Mouse (Mus musculus): ENCODE measurements around the gene Fam90a1b. TPM values are rescaled to one million over a fixed set of nuclear protein-coding genes. Genes with fewer than 3 reads are reported as not detected.
"Not testable (repeated sequence)": the region's sequence is repeated elsewhere in the genome, so short reads cannot be mapped to it uniquely, and the experiment has no call there.

Gene Fam90a1b
- polyA plus RNA-seq (2014; fragmentation: Nextera tagmentation; extraction: Ambion mirVana), result 0.15 TPM in 1 of 2 replicates, not detected in the other

DNA sequence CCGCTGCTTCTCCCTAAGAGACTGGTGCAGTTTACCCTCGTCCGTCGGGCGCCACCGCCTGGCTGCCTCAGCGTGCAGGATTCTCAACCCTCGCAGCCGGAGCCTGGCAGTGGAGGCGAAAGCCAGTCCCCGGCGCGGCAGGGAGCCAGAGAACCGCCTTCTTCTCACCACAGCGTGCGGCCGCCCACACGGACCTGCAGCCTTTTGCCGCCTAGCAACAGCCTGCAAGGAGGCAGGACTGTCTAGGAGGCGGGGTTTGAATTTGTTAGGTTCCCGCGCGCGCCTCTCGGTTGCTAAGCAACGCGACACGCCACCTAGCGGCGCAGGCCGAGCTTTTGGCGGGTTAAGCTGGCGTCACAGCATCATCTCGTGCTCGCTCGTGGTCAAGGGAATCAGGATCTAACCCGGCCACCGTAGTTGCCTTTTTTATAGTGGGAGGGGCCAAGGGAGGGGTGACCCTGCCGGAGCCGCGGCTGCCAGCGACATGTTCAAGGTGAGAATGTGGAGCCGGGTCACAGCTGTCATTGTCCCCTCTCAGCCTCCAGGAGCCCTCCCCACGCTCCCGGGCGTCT is at the start of gene Fam90a1b, which contains the start of gene Apoo:
Gene Fam90a1b (minus strand): TSS at position 108 of the 572 bp plus-strand sequence.
Gene Apoo (plus strand): TSS at position 448 of the 572 bp plus-strand sequence.
- WGBS, result 17% methylated on average over 46 of the region's 46 CpGs
- ATAC-seq (replicated peaks; ENCODE audit: low FRiP score) (peak; percentile 99), DNase-seq (ENCODE audit: low spot score) (peak; percentile 97)
- Histone ChIP-seq H3K27me3 (ENCODE audit: control insufficient read depth, insufficient read depth, low read length) (peaks cover 32% of the 10 kb centered on the region), H3K9ac (ENCODE audit: low read length) (peak within 1 kb of the TSS; percentile 60), H3K36me3 (ENCODE audit: control insufficient read depth, insufficient read depth, low read length) (no peaks in the 10 kb centered on the region), H3K4me1 (replicated peaks; ENCODE audit: control insufficient read depth, insufficient read depth, low read length) (no peaks in the 10 kb centered on the region), H3K27ac (ENCODE audit: low read depth, low read length) (peak within 1 kb of the TSS; percentile 27; the same call in 1 of the 2 replicates), H3K4me3 (ENCODE audit: low read depth, low read length) (peak within 1 kb of the TSS; percentile 52), H3K4me2 (ENCODE audit: low read depth, low read length, severe bottlenecking) (peak within 1 kb of the TSS; percentile 45), H3K9me3 (ENCODE audit: control insufficient read depth, low read length) (no peaks in the 10 kb centered on the region)

DNA sequence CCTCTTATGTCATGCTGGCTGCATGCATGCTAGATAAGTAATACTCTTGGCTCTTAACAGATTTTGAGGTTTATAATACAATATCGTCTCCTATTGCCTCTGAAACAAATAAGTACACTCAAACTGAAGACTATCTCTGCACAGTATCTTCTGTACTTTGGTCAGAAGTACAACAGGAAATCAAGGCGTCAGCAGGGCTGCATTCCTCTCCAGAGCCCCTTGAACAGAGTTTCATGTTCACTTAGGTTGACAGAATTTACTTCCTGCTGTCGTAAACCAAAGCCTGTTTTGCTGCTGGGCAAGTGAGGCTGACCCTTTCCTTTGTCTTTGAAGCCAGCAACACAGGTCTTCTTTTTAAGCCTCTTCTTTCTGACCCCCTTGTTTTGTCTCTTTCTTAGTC is 42.4 kb upstream of the Fam90a1b start:
- H3K27ac ChIP-seq (ENCODE audit: low read depth, low read length), result no peak overlapping the region
- ATAC-seq (replicated peaks; ENCODE audit: low FRiP score) (no peak), DNase-seq (ENCODE audit: low spot score) (no peak)
- H3K36me3 ChIP-seq (ENCODE audit: control insufficient read depth, insufficient read depth, low read length), result no peaks in the 10 kb centered on the region
- no peak overlapping the region for H3K9ac ChIP-seq (ENCODE audit: low read length)
- no peaks in the 10 kb centered on the region; the same call in 1 of the 2 replicates for H3K27me3 ChIP-seq (ENCODE audit: control insufficient read depth, insufficient read depth, low read length)
- H3K9me3 ChIP-seq (ENCODE audit: control insufficient read depth, low read length), result no peaks in the 10 kb centered on the region
- H3K4me2 ChIP-seq (ENCODE audit: low read depth, low read length, severe bottlenecking), result no peak overlapping the region
- H3K4me1 ChIP-seq (replicated peaks; ENCODE audit: control insufficient read depth, insufficient read depth, low read length), result no peaks in the 10 kb centered on the region
- H3K4me3 ChIP-seq (ENCODE audit: low read depth, low read length), result no peak overlapping the region
- 55% methylated on average over 3 of the region's 3 CpGs for WGBS

DNA sequence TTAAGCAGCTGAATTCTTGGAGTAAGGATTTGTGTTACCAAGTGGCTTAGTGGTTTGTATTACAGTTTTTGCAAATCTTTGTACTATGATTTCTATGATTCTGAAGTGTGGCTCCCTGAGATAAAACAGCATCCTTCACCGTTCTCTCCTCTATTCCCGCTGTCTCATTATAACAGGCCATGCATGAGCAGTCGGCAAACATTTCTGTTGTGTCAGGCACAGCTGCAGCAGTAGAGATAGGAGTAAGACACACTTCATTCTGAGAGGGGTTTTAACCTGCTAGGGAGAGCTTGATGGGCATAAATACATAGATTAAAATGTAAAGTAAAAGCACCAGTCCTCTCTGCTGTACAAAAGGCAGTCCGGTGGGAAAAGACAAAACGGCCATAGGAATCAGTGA is 12.2 kb upstream of the Fam90a1b start:
- Histone ChIP-seq H3K27ac (ENCODE audit: low read depth, low read length) (no peak overlapping the region), H3K4me3 (ENCODE audit: low read depth, low read length) (no peak overlapping the region), H3K36me3 (ENCODE audit: control insufficient read depth, insufficient read depth, low read length) (no peaks in the 10 kb centered on the region), H3K27me3 (ENCODE audit: control insufficient read depth, insufficient read depth, low read length) (peaks cover 16% of the 10 kb centered on the region), H3K4me2 (ENCODE audit: low read depth, low read length, severe bottlenecking) (no peak overlapping the region), H3K4me1 (replicated peaks; ENCODE audit: control insufficient read depth, insufficient read depth, low read length) (no peaks in the 10 kb centered on the region), H3K9ac (ENCODE audit: low read length) (no peak overlapping the region), H3K9me3 (ENCODE audit: control insufficient read depth, low read length) (no peaks in the 10 kb centered on the region)
- 70% methylated on average over 5 of the region's 5 CpGs for WGBS
- DNase-seq (ENCODE audit: low spot score), result no peak
- no peak for ATAC-seq (replicated peaks; ENCODE audit: low FRiP score)

DNA sequence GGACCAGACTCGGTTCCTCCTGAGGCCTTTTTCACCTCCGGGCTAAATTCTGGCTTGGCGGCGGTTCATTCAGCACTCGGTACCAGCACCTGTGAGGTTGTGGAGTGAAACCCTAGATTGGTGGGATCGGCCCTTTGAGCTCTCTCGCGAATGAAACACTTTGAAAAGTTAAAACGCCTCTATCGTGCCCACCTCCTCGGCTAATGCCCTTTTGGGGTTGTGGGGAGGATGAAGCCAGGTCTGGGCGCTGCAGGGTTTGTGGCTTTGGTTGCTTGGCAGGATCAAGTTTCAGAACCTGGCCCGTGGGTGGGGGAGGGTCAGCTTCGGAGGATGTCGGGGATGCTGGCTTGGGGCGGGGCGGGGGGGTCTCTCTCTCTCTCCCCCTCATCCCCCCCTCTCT is 671 bp upstream of the Fam90a1b start:
- H3K36me3 ChIP-seq (ENCODE audit: control insufficient read depth, insufficient read depth, low read length), result no peaks in the 10 kb centered on the region
- H3K27ac ChIP-seq (ENCODE audit: low read depth, low read length), result peak overlapping the region; percentile 27; the same call in 1 of the 2 replicates
- peak overlapping the region; percentile 40 for H3K4me2 ChIP-seq (ENCODE audit: low read depth, low read length, severe bottlenecking)
- H3K27me3 ChIP-seq (ENCODE audit: control insufficient read depth, insufficient read depth, low read length), result peaks cover 32% of the 10 kb centered on the region
- no peaks in the 10 kb centered on the region for H3K9me3 ChIP-seq (ENCODE audit: control insufficient read depth, low read length)
- no peaks in the 10 kb centered on the region for H3K4me1 ChIP-seq (replicated peaks; ENCODE audit: control insufficient read depth, insufficient read depth, low read length)
- DNase-seq (ENCODE audit: low spot score) (peak; percentile 66), ATAC-seq (replicated peaks; ENCODE audit: low FRiP score) (peak; percentile 40; the same call in 1 of the 2 replicates)
- peak overlapping the region; percentile 60 for H3K9ac ChIP-seq (ENCODE audit: low read length)
- 23% methylated on average over 17 of the region's 17 CpGs for WGBS
- peak overlapping the region; percentile 52 for H3K4me3 ChIP-seq (ENCODE audit: low read depth, low read length)

DNA sequence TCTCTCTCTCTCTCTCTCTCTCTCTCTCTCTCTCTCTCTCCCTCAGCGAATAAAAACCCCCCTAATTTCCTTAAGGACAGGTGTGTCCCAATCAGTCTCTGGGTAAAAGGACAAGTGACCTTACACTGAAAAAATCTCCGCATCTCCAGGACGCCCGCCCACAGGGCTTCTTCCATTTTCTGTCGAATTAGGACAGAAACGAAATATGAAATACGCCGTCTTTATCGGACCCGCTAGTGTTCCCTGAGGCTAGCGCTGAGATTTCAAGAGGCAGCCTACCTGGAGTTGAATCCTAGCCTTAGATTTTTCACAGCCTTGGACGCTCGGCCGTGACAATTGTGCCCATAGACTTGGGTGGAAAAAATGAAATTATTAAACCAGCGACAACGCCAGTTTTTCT is 548 bp downstream of the Fam90a1b start:
- H3K4me3 ChIP-seq (ENCODE audit: low read depth, low read length), result peak overlapping the region; percentile 24
- no peaks in the 10 kb centered on the region for H3K9me3 ChIP-seq (ENCODE audit: control insufficient read depth, low read length)
- DNase-seq (ENCODE audit: low spot score), result peak; percentile 55
- no peak overlapping the region for H3K27ac ChIP-seq (ENCODE audit: low read depth, low read length)
- H3K36me3 ChIP-seq (ENCODE audit: control insufficient read depth, insufficient read depth, low read length), result no peaks in the 10 kb centered on the region
- ATAC-seq (replicated peaks; ENCODE audit: low FRiP score), result no peak
- H3K4me2 ChIP-seq (ENCODE audit: low read depth, low read length, severe bottlenecking), result peak overlapping the region; percentile 45; the same call in 1 of the 2 replicates
- H3K9ac ChIP-seq (ENCODE audit: low read length), result no peak overlapping the region; the same call in 1 of the 2 replicates
- 19% methylated on average over 16 of the region's 16 CpGs for WGBS
- peaks cover 29% of the 10 kb centered on the region for H3K27me3 ChIP-seq (ENCODE audit: control insufficient read depth, insufficient read depth, low read length)
- H3K4me1 ChIP-seq (replicated peaks; ENCODE audit: control insufficient read depth, insufficient read depth, low read length), result no peaks in the 10 kb centered on the region

DNA sequence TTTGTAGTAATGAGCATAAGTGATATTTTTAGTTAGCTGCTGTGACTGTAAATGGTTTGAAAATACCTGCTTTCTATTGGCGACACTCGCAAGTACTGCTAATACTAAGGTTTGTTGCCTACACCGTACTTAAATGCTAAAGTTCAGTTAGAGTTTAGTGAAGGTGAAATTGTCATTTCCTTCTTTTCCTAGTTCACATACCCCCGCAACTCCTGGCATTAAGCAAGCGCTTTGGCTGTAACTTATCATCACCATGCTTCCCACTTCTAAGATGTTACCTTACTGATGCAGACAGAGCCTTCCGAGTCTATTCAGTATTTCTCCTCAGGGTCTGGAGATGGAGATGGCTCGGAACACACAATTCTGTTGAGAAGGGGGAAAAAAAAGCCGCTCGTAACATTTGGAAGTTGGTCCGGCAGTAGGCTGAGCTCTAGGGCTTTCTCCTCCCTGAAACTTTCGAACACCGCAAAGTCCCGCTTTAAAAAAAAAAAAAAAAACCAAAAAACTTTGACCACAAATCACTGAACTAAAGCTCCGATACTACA is 1.1 kb downstream of the Fam90a1b start:
- WGBS, result 22% methylated on average over 14 of the region's 14 CpGs
- H3K9me3 ChIP-seq (ENCODE audit: control insufficient read depth, low read length), result no peaks in the 10 kb centered on the region
- peak overlapping the region; percentile 45; the same call in 1 of the 2 replicates for H3K4me2 ChIP-seq (ENCODE audit: low read depth, low read length, severe bottlenecking)
- DNase-seq (ENCODE audit: low spot score), result no peak
- peak overlapping the region; percentile 24; the same call in 1 of the 2 replicates for H3K4me3 ChIP-seq (ENCODE audit: low read depth, low read length)
- H3K9ac ChIP-seq (ENCODE audit: low read length), result no peak overlapping the region
- no peaks in the 10 kb centered on the region for H3K4me1 ChIP-seq (replicated peaks; ENCODE audit: control insufficient read depth, insufficient read depth, low read length)
- ATAC-seq (replicated peaks; ENCODE audit: low FRiP score), result no peak
- peaks cover 26% of the 10 kb centered on the region for H3K27me3 ChIP-seq (ENCODE audit: control insufficient read depth, insufficient read depth, low read length)
- no peak overlapping the region for H3K27ac ChIP-seq (ENCODE audit: low read depth, low read length)
- H3K36me3 ChIP-seq (ENCODE audit: control insufficient read depth, insufficient read depth, low read length), result no peaks in the 10 kb centered on the region

DNA sequence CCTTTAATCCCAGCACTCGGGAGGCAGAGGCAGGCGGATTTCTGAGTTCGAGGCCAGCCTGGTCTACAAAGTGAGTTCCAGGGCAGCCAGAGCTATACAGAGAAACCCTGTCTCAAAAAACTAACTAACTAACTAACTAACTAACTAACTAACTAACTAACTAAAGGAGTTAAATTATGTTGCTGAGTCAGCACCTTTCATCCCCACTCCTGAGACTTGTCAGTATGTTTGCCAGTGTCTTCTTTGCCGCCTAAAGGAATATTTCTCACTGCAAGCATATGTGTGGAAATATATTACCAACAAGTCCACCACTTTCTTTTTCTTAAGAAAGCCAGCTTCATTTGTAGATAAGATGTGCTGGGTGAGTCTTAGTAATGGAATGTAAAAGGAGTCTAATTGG is 22.9 kb downstream of the Fam90a1b start:
- not testable (repeated sequence) for DNase-seq (ENCODE audit: low spot score); H3K9ac ChIP-seq (ENCODE audit: low read length); H3K4me3 ChIP-seq (ENCODE audit: low read depth, low read length); H3K4me1 ChIP-seq (replicated peaks; ENCODE audit: control insufficient read depth, insufficient read depth, low read length); H3K27ac ChIP-seq (ENCODE audit: low read depth, low read length); H3K9me3 ChIP-seq (ENCODE audit: control insufficient read depth, low read length); H3K36me3 ChIP-seq (ENCODE audit: control insufficient read depth, insufficient read depth, low read length); H3K4me2 ChIP-seq (ENCODE audit: low read depth, low read length, severe bottlenecking); ATAC-seq (replicated peaks; ENCODE audit: low FRiP score)
- WGBS, result 88% methylated on average over 4 of the region's 4 CpGs
- H3K27me3 ChIP-seq (ENCODE audit: control insufficient read depth, insufficient read depth, low read length), result peaks cover 18% of the 10 kb centered on the region

DNA sequence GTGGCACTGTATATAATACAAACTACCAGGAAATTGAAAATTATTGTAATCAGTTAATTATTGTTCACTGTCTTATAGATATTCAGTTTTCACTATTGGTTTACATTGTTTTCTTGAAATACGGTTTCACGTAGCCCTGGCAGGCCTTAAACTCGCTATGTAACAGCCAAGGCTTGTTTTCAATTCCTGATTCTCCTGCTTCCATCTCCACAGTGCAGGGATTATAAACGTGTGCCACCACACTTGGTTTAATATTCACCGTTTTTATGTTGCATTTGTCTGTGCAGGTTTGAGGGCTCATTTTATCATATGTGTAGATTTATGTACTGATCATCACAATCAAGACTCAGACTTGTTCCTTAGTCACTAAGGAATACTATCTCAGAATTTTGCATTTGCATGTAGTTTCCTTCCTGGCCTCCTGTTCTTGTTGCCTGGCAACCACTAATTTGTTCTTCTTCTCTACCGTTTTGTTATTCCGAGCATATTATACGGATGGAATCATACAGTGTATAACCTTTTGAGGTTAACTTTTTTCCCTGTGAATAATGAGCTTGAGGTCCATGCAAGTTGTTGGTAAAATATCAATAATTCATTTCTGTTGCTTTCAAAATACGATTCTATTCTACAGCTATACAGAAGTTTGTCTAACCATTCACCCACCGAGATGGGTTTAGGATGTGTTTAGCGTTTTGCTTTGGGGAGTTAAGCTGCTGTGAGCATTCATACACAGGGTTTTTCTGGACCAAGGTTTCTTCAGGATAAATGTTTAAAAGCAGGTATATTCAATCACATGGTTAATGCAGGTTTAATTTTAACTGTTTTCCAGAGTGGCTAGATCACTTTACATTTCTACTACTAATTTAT is 45.3 kb downstream of the Fam90a1b start:
- Histone ChIP-seq H3K27ac (ENCODE audit: low read depth, low read length) (no peak overlapping the region), H3K9ac (ENCODE audit: low read length) (no peak overlapping the region), H3K4me2 (ENCODE audit: low read depth, low read length, severe bottlenecking) (no peak overlapping the region), H3K27me3 (ENCODE audit: control insufficient read depth, insufficient read depth, low read length) (peaks cover 16% of the 10 kb centered on the region), H3K4me3 (ENCODE audit: low read depth, low read length) (no peak overlapping the region), H3K9me3 (ENCODE audit: control insufficient read depth, low read length) (no peaks in the 10 kb centered on the region), H3K36me3 (ENCODE audit: control insufficient read depth, insufficient read depth, low read length) (no peaks in the 10 kb centered on the region), H3K4me1 (replicated peaks; ENCODE audit: control insufficient read depth, insufficient read depth, low read length) (no peaks in the 10 kb centered on the region)
- no peak for ATAC-seq (replicated peaks; ENCODE audit: low FRiP score)
- WGBS, result 78% methylated on average over 11 of the region's 11 CpGs
- no peak for DNase-seq (ENCODE audit: low spot score)

All from forebrain, embryonic 11.5 days (tissue).